Mouse (Mus musculus) mouse trophoblast stem cell (cell line): ENCODE results near the gene Mettl15.
"Not testable (repeated sequence)": the region's sequence is repeated elsewhere in the genome, so short reads cannot be mapped to it uniquely, and the experiment has no call there.

Experiments used
- in situ Hi-C, 2 experiments: fragments of 300-500 bp; cut with MseI, MboI; formaldehyde crosslinking; loops; 2 replicates in 1 of 2; 3 replicates in 1 of 2; pipeline ENCODE4 v1.15.1; 2025

The Mettl15 gene

DNA sequence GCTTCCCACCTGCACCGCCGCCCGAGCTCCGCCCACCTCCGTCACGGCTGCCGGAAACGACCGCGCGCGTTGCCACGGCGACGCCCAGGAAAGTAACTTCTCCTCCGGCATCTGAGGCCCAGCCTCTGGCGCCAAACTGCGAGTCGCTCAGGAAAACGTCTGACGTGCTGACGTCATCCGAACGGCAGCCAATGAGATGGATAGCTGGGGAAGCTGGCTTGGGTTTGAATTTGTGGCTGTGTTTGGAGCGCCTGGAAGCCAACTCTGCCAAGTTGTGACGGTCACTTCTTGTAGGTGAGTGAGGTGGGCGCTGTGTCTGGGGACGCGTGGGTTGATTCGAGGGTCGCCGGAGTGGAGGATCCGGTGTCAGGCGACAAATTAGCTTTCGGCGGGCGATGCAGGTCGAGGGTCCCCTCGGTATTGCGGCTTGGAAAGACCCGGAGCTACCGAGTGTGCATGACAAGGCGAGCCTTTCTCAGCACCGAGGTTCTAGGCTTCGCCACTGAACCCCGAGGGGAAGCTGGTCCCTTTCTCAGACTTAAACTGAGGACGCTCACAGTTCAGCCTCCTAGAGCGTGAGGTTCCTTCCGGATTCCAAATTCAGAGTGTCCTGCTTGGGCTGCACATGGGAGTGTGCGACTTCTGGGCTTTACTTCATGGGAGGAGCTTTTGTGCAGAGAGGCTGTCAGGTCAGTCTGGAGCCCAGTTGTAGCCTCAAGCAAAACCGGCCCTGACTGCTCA lies at the start of gene Mettl15, which contains the start of gene Kif18a:
Gene Mettl15 (minus strand): TSS at position 149 of the 741 bp plus-strand sequence.
Gene Kif18a (plus strand): TSS at position 139 of the 741 bp plus-strand sequence.
- in situ Hi-C loops = no loop called here

DNA sequence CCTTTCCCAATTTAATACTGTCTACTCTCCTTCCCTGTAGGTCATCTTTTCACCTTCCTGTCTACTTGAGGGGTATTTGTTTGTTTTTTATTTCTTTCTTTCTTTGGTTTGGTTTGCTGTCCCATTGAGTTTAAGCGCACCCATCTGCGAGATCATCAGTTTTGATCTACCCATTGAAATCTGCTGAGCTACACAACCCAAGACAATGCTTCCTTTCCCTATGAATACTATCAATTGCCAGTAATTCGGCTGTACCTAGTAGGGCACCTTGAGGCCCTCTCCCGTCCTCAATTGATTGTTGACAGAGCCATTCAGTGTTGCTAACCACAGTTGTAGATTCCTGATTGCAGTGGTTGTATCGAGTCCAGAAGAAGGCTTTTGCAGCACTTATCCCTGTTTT lies 30.8 kb upstream of the Mettl15 start:
- in situ Hi-C loops = no loop called here

DNA sequence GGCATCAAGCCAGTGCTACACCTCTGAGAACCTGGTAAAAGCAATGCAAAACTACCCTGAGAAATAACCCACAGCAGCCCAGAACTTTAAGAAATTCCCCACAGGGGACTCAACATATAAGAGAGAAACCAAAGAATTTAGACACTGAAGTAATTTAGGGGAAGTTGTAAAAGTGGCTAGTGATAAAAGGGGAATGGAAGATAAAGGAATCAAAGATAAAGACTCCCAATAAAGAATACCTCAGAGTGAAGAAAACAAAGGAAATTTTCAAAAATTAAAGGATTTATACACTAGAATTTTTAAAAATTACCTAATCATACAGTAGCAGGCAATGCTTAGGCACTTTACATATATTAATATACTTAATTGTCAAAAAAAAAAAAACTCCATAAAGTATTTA lies 23.1 kb upstream of the Mettl15 start:
- in situ Hi-C loops = no loop called here

DNA sequence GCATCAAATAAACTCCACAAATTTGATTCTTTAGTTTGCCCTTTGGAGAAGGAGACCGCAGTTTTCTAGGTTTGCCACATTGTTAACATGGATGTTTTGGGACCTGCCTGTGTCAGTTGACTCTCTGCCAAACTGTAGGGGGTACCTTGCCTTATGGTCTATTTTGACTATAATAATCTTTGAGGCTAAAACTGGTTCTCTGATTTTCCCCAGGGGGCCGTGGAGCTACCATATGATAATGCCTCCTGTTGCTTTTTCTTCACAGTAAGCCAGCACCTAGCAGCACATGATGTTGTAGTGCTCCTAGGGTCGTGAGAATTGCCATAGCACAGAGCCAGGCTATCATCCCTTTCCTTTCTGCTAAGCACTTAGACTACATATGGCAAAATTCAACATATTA lies 21.7 kb upstream of the Mettl15 start:
- in situ Hi-C loops = no loop called here

DNA sequence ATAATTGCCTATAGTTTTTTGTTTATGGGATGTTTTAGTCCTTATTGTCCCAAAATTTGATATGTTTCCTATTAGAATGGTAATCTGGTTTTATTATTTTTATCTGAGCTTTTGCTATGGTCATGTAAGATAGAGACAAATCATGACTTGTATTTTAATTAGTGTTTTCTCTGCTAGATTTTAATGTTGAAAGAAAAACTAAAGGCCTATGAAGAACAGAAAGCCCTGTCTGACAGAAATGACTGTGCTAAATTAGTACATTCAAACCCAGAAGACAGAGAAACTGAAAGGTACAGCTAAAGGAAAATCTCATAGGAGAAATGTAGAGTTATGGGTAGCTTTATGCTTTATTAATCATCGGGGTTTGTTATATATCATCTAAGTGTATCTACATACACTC lies 17.6 kb upstream of the Mettl15 start:
- in situ Hi-C loops = no loop called here

DNA sequence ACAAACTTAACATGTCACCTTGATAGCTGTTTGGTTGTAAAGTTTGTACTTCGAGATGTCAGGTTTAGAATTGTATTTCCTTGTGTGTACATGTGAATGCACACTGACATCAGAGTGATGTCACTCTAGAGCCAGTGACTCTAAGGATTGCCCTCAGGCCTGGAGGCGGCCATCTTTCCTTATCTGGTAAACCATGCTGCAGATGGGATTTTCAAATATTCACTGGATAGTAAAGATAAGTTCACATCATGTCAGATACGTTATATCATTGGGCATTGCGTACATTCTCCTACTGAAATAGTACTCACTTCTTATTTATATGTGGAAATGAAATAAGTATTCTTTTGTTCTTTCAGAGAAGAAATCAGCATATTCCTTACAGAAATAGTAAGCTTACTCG lies 15.7 kb upstream of the Mettl15 start:
- in situ Hi-C loops = no loop called here

DNA sequence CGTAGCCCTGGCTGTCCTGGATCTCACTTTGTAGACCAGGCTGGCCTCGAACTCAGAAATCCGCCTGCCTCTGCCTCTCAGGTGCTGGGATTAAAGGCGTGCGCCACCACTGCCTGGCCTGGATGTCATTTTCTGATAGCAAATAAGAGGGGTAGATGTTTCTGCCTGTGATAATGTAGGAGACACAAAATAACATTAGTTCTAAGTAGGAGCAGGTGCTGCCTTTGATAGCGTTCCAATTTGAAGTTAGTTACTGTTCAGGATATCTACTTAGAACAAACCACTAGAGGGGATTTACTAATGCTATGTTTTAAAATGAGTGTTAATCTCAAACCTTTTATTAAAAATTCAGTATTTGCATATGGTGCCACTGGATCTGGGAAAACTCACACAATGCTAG lies 8.8 kb upstream of the Mettl15 start:
- in situ Hi-C loops = no loop called here

DNA sequence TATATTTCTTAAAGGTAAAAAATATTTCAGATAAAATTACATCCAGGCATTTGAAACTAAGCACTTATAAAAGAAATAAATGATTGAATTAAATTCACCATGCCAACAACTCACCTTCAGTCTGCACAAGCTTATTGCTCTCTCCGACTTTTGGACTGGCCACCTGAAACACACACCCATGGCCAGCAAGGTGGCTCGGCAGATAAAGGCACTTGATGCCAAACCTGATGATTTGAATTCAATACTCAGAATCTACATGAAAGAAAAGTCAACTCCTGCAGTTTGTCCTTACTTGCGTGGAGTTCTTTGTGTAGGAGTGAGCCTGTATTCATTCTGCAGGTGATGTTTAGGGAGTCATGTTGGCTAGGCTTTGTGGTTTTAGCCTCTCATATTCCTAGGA lies 3.6 kb upstream of the Mettl15 start:
- in situ Hi-C loops = no loop called here

DNA sequence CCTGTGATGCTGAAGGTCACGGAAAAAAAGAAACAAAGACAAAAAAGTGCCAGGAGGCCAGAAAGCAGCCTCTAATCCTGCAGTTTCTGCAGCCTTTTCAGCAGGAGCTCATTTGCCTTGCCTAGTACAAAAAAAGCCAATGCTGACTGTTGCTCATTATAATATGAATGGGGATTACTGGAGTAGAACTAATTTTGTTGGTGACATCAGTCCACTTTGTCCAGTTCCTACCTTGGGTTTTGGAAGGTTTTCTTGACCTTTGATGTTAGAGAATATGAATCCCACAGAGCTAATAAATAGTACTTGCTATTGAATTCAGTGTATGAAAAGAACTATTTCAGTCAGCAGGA lies 768 bp upstream of the Mettl15 start:
- in situ Hi-C loops = no loop called here

DNA sequence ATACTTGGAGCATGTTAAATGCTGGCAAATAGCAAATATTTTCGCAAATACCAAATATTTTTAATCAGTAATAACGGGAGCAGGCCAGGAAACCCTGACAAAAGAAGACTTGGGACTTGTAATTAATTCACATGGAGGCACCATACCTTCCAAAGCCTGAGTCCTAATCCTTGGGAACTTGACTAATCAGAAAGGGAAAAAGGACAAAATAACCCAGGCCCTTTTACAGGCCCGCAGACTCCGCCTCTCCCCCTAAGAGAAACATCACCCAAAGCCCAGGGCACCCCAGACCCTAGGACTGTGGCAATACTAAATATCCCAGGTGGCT lies 312 bp downstream of the Mettl15 start:
- in situ Hi-C loops = no loop called here

DNA sequence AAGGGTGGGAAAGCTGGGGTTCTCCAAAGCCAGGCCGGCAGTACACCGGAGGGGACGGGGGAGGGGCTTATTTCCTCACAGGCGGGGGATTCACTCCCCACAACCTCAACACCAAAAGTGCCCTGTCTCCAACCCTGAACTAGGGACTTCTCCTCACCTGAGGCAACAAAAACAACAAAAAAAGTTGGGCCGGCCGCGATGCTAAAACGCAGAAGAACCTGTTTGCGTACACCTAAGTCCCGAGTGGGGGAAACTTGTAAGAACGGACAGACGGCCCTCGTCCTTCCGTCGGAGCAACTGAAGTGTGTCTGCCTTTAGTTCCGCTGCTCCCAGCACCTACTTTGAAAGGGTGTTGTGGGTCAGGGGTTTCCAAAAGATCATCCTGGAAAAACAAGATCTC lies 2.5 kb downstream of the Mettl15 start:
- in situ Hi-C loops = no loop called here

DNA sequence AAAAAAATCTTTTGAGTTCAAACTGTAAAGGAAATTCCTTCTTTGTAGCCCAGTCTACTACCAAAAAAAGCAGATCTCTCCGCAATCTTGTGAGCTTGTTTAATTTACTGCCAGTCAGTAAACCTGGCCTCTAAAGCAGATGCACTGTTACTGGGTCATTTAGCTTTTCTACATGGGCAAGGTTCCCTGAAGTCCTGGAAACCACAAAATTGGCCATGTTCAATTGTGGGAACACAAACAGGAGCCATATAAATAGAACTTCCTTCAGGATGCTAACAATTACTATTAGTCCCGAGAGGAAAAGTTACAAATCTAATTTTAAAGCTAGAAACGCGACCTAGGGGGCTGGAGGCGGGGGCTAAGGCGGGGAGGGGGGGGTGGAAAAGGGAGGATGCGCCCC lies 3.0 kb downstream of the Mettl15 start:
- in situ Hi-C loops = no loop called here

DNA sequence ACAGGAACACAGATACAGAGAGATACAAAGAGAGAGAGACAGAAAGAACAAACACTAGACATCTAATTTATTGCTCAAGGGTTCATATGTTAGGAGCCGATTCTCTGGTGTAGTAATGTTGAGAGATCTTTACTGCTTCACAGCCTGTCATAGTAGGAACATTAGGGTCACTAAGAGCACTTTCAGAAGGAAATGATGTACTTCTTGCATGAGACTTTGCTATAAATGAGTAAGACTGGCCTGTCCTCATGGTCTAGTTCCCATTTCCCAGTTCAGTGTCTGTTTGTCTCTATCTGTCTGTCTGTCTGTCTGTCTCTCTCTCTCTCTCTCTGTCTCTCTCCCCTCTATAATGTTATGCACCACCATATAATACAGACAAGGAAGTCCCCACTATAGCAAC lies 7.5 kb downstream of the Mettl15 start:
- in situ Hi-C loops = no loop called here

DNA sequence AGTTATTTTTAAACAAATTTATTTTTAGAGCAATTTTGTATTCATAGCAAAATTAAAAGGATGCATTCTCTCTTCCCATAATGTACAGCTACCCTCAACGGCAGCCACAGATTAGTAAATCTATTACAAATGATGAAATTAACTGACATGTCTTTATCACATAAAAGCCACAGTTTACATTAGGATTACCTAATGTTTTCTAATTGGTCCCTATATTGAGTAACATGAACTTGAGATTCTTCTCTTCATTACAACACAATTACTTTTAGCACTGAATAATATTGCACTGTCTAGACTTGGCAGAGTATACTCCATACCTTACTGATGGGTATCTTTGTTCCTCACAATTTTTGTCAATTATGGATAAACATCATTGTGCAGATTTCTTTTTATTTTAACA lies 17.8 kb downstream of the Mettl15 start:
- in situ Hi-C loops = no loop called here

DNA sequence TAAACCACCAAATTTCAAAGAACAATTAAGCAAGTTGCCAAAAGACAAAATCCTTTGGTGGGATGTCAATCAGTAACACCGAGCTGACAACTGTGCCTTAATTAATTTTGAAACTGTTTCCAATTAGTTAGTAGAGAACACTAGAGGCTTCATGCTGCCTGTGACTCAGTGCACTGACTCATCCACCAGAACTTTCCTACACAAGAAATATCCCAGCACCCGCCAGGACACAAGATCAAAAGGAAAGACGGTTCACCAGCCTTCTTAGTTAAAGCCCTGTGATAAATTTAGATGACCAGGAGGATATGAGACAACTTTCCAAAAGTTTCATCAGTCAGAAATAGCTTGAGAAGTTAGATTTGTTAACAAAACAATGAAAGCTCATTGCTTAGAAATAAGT lies 38.6 kb downstream of the Mettl15 start:
- in situ Hi-C loops = no loop called here

DNA sequence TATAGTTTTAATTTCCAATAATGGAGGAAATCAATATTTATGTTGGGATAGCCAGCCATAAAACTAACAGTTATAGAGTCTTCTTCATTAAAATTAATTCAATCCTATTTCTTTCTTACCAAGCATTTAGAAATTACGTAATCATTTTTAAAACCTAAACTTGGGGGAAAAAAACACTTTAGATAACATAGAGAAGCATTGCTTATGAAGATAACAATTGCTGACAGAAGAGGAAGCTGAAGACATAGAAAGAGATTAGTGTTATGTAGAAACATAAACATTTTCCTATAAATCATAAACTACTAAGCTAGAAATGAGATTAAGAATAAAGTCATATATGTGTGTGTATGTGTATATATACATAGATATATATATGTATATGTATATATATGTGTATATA lies 44.8 kb downstream of the Mettl15 start:
- in situ Hi-C loops = no loop called here

DNA sequence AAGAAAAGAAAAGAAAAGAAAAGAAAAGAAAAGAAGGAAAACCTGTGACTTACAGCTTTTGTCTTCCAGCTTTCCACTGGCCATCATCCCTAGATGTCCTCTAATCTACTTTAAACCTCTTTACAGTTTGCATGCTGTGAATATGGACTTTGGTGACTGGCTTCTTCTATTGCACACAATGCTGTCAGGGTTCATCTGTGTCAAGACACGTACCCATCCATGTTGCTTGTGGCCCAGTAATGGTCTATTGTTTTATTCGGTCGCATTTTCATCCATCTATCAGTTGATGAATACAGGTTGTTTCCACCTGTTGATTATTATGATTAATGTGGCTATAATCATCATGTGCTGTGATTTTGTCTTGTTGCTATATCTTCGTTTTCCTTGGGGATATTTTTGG lies 46.7 kb downstream of the Mettl15 start:
- in situ Hi-C loops = no loop called here

DNA sequence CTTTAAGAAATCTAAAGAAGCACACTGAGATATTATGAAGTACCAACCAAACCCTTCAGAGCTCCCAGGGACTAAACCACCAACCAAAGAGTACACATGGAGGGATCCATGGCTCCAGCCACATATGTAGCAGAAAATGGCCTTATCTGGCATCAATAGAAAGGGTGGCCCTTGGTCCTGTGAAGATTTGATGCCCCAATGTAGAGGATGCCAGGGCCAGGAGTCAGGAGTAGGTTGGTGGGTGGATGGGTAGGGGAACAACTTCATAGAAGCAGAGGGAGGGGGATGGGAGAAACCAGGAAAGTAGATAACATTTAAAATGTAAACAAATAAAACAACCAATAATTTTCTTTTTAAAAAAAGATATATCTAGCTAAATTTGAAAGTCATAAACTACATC lies 50.1 kb downstream of the Mettl15 start:
- in situ Hi-C loops = no loop called here

DNA sequence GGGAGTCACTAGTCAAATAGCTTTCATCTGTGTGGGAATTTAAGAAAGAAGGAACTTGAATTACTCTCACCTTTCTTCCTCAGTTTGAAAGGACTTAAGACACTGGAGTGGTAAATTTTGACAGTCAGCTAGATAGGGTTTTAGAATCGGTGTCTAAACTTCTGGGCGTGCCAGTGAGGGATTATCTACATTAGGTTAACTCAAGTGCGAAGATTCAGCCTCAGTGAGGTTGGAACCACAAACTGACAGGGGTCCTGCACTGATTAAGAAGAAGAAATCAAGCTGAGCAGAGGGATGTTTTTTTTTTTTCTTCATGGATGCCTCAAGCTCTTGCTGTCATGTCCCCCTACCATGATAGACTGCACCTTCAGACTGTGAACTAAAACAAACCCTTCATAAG lies 53.4 kb downstream of the Mettl15 start:
- in situ Hi-C loops = no loop called here

DNA sequence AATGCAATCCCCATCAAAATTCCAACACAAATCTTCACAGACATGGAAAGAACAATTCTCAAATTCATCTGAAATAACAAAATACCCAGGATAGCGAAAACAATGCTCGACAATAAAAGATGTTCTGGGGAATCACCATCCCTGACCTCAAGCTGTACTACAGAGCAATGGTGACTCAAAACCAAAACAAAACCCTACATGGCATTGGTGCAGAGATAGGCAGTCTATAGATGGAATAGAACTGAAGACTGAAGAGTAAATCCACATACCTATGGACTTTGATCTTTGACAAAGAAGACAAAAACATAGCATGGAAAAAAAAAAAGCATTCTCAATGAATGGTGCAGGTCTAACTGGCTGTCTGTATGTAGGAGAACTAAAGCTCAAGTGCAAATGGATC lies 59.1 kb downstream of the Mettl15 start:
- in situ Hi-C loops = no loop called here

DNA sequence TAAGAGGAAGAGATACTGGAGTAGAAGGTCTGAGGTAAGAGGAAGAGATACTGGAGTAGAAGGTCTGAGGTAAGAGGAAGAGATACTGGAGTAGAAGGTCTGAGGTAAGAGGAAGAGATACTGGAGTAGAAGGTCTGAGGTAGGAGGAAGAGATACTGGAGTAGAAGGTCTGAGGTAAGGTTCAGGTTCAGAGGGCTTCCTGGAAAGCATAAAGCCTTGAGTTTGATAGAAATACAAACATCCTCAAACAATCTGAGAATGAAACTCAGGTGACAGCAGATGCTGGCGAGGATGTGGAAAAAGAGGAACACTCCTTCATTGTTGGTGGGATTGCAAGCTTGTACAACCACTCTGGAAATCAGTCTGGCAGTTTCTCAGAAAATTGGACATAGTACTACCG lies 63.9 kb downstream of the Mettl15 start:
- in situ Hi-C loops = not testable (repeated sequence)

DNA sequence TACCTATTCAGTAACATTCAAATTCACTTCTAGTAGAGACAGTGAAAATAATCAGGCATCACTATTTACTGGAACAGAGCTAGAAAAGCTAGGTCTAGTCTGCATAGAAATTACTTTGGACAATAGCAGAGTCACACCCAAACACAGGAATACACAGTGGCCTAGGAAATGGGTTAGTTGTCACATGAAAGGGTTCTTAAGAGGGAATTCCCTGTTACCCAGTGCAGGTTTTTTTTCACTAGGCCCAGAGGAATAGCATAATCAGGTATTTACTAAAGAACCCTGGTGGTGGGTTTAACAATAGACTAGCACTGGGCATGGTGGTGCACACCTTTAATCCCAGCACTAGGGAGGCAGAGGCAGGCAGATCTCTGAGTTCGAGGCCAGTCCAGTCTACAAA lies 69.9 kb downstream of the Mettl15 start:
- in situ Hi-C loops = not testable (repeated sequence)

DNA sequence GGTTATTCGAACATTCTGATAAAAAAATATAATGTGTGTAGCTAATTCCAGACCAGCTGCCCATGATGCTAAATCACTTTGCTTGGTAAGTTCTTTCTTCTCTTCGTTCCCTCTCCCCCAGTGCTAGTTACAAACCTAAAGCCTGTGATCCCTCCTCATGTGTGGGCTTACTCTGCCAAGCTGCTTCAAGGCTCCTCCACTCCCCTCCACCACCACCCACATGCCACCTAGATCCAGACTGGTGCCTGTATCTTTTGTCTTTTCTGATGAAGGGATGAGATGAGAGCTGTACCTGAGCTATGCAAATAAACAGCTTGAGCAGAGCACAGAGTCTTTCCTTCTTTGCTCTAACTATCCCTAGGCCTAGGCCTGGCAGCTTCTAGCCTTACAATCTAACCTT lies 72.5 kb downstream of the Mettl15 start:
- in situ Hi-C loops = no loop called here

DNA sequence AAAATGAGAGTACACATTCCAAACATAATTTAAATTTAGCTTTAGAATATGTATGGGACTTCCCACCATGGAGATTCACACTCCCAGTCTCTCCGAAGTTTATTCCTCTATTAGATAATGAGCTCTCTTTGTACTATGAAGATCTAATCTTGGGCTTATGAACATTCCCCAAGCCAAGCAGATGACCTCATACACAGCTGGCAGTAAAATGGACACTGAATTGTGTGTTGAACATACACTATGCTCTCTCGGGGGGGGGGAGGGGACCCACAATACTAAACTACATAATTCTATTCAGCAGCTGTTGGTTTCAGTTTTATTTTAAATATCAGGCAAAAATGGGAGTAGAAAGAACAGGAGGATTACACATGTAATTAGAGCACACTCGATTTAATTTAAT lies 97.6 kb downstream of the Mettl15 start:
- in situ Hi-C loops = no loop called here
